Mouse (Mus musculus): Measurements from ENCODE around the gene Rnf113a1.
"Not testable (repeated sequence)": the region's sequence is repeated elsewhere in the genome, so short reads cannot be mapped to it uniquely, and the experiment has no call there.

DNA sequence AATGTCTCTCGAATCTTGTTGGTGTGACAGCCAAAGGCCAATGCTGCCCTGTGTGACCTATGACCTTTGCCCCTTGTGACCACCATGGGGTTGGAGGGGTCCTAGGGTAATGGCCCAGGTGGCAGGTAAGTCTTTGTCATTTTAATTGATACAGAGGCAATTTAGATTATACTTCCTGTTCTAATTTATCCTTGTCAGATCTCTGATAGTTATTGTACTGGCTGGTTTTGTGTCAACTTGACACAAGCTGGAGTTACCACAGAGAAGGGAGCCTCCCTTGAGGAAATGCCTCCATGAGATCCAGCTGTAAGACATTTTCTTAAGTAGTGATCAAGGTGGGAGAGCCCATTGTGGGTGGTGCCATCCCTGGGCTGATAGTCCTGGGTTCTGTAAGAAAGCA is 31.1 kb downstream of the Rnf113a1 start, which contains the start of gene Rhox1:
- TF ChIP-seq POLR2A (IDR thresholded peaks at IDR 0.05; ENCODE audit: insufficient read depth, low read length); CTCF (IDR thresholded peaks at IDR 0.05; ENCODE audit: low read depth, low read length): not testable (repeated sequence)

All from ES-Bruce4 (cell line).